Mouse (Mus musculus): ENCODE measurements around the gene Rps8.

DNA sequence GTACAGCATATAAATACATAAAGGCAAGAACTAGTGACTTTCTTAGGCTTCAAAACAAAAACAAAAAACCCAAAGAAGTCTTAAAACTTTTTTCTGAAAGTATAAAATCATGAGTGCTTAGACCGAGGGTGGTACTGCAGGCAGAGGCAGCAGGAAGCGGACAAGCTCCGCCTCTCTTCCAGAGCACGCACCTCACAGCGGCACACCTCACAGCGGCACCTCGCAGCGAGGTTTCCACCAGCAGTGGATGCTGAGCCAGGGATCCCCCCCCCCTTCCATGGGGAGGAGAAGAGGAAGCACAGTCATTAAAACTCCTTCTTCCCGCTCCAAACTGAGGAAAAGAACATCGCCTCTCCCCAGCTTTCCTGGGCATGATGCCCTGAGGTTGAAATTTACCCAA is 3.6 kb upstream of the Rps8 start:
- TF ChIP-seq EP300 (IDR thresholded peaks at IDR 0.05) (no peak), CTCF (IDR thresholded peaks at IDR 0.05) (no peak)
